Mouse (Mus musculus) E14TG2a.4 (cell line): Measurements from ENCODE around the gene Lims1.
A peak's percentile ranks its signal among the peaks of the same experiment; 100 is the strongest.

ENCODE experiments used
- CTCF ChIP-seq: conservative IDR thresholded peaks from 2 replicates; pipeline ENCODE4 v1.5.1; 2014; ENCODE audit warnings: low read length
- NANOG ChIP-seq: IDR thresholded peaks from 2 replicates; pipeline ENCODE4 v1.6.1; 2014; ENCODE audit warnings: borderline replicate concordance, low read length, mixed read lengths
- POU5F1 ChIP-seq: IDR thresholded peaks from 2 replicates; pipeline ENCODE4 v1.6.1; 2014; ENCODE audit warnings: low read length, borderline replicate concordance

DNA sequence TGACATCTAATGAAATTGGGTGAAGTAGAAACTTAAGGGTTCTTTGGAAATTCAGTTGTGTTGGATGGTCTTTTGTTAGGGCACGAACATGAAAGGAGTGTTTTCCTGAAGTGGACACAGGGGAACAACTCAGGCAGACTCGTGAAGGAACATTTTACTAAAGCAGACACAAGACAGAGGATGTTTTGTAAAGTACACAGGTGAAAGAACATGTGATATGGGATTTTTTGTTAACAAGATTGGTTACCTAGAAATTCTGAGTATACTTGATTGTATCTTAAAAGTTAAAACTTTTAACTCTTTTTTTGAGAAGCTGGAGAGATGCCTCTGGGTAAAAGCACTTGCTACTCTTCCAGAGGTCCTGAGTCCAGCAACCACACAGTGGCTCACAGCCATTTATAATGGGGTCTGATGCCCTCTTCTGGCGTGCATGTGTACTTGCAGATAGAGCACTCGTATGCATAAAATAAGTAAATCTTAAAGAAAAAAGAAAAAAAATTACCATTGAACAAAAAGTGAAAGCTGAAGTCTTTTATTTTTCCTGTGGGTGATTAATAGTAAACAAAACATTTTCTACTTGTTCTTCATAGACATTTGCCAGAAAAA, 54.4 kb downstream of the Lims1 start:
- peak; percentile 57 for TF ChIP-seq CTCF
- no peak for TF ChIP-seq POU5F1
- no peak for TF ChIP-seq NANOG
